Mouse (Mus musculus): ENCODE measurements around the gene Ankrd54. TPM values are rescaled to one million over a fixed set of nuclear protein-coding genes. Genes with fewer than 3 reads are reported as not detected.
A peak's percentile ranks its signal among the peaks of the same experiment; 100 is the strongest.
"Not testable (repeated sequence)": the region's sequence is repeated elsewhere in the genome, so short reads cannot be mapped to it uniquely, and the experiment has no call there.

The Ankrd54 gene
- polyA plus RNA-seq, 1 experiment: 28.2 TPM

GRCm38 (mm10) chr15:79050160-79050845 is 12.4 kb downstream of the Ankrd54 start:
- no peak overlapping the region for H3K27ac ChIP-seq (ENCODE audit: insufficient read depth, low read length)
- TF ChIP-seq CTCF (IDR thresholded peaks at IDR 0.05; ENCODE audit: extremely low read depth, insufficient read depth, low read length) (no peak), POLR2A (IDR thresholded peaks at IDR 0.05; ENCODE audit: extremely low read depth, insufficient read depth, low read length) (no peak)
- H3K4me1 ChIP-seq (ENCODE audit: control insufficient read depth, insufficient read depth, low read length): no peaks in the 10 kb centered on the region
- H3K4me3 ChIP-seq (ENCODE audit: insufficient read depth, low read length): no peak overlapping the region

- Histone ChIP-seq H3K27ac (ENCODE audit: insufficient read depth, low read length) (no peak overlapping the region), H3K4me3 (ENCODE audit: insufficient read depth, low read length) (no peak overlapping the region), H3K4me1 (ENCODE audit: control insufficient read depth, insufficient read depth, low read length) (no peaks in the 10 kb centered on the region)
- TF ChIP-seq CTCF (IDR thresholded peaks at IDR 0.05; ENCODE audit: extremely low read depth, insufficient read depth, low read length) (no peak), POLR2A (IDR thresholded peaks at IDR 0.05; ENCODE audit: extremely low read depth, insufficient read depth, low read length) (no peak)
Measured at GRCm38 (mm10) chr15:79048186-79048585, 14.5 kb downstream of the Ankrd54 start.

- no peaks in the 10 kb centered on the region for H3K4me1 ChIP-seq (ENCODE audit: control insufficient read depth, insufficient read depth, low read length)
- no peak for TF ChIP-seq CTCF (IDR thresholded peaks at IDR 0.05; ENCODE audit: extremely low read depth, insufficient read depth, low read length)
- TF ChIP-seq POLR2A (IDR thresholded peaks at IDR 0.05; ENCODE audit: extremely low read depth, insufficient read depth, low read length): no peak
- H3K4me3 ChIP-seq (ENCODE audit: insufficient read depth, low read length): no peak overlapping the region
- no peak overlapping the region for H3K27ac ChIP-seq (ENCODE audit: insufficient read depth, low read length)
Measured at GRCm38 (mm10) chr15:79044837-79045236, 17.9 kb downstream of the Ankrd54 start.

GRCm38 (mm10) chr15:79042721-79043491 is 19.8 kb downstream of the Ankrd54 start:
- H3K27ac ChIP-seq (ENCODE audit: insufficient read depth, low read length): no peak overlapping the region
- TF ChIP-seq POLR2A (IDR thresholded peaks at IDR 0.05; ENCODE audit: extremely low read depth, insufficient read depth, low read length) (no peak), CTCF (IDR thresholded peaks at IDR 0.05; ENCODE audit: extremely low read depth, insufficient read depth, low read length) (no peak)
- peak overlapping the region; percentile 54 for H3K4me3 ChIP-seq (ENCODE audit: insufficient read depth, low read length)
- H3K4me1 ChIP-seq (ENCODE audit: control insufficient read depth, insufficient read depth, low read length): 0 out of 2 replicates have a peak, but pooled peaks cover 2% of the 10 kb centered on the region

- Histone ChIP-seq H3K4me3 (ENCODE audit: insufficient read depth, low read length) (peak within 1 kb of the TSS; percentile 54), H3K4me1 (ENCODE audit: control insufficient read depth, insufficient read depth, low read length) (0 out of 2 replicates have a peak, but pooled peaks cover 2% of the 10 kb centered on the region), H3K27ac (ENCODE audit: insufficient read depth, low read length) (no peak within 1 kb of the TSS)
- TF ChIP-seq CTCF (IDR thresholded peaks at IDR 0.05; ENCODE audit: extremely low read depth, insufficient read depth, low read length) (no peak), POLR2A (IDR thresholded peaks at IDR 0.05; ENCODE audit: extremely low read depth, insufficient read depth, low read length) (no peak)
Measured at GRCm38 (mm10) chr15:79041585-79041984, 21.1 kb downstream of the Ankrd54 start, which contains the start of gene Galr3. Galr3 (plus strand) TSS chr15:79041885.

- Histone ChIP-seq H3K4me1 (ENCODE audit: control insufficient read depth, insufficient read depth, low read length) (0 out of 2 replicates have a peak, but pooled peaks cover 2% of the 10 kb centered on the region), H3K4me3 (ENCODE audit: insufficient read depth, low read length) (peak overlapping the region; percentile 4; the same call in 1 of the 2 replicates), H3K27ac (ENCODE audit: insufficient read depth, low read length) (no peak overlapping the region)
- TF ChIP-seq CTCF (IDR thresholded peaks at IDR 0.05; ENCODE audit: extremely low read depth, insufficient read depth, low read length): no peak
- no peak for TF ChIP-seq POLR2A (IDR thresholded peaks at IDR 0.05; ENCODE audit: extremely low read depth, insufficient read depth, low read length)
Measured at GRCm38 (mm10) chr15:79040501-79041416, 21.9 kb downstream of the Ankrd54 start.

- Histone ChIP-seq H3K4me1 (ENCODE audit: control insufficient read depth, insufficient read depth, low read length) (0 out of 2 replicates have a peak, but pooled peaks cover 2% of the 10 kb centered on the region), H3K27ac (ENCODE audit: insufficient read depth, low read length) (no peak overlapping the region), H3K4me3 (ENCODE audit: insufficient read depth, low read length) (no peak overlapping the region)
- TF ChIP-seq CTCF (IDR thresholded peaks at IDR 0.05; ENCODE audit: extremely low read depth, insufficient read depth, low read length) (peak; percentile 63), POLR2A (IDR thresholded peaks at IDR 0.05; ENCODE audit: extremely low read depth, insufficient read depth, low read length) (no peak)
Measured at GRCm38 (mm10) chr15:79038853-79039252, 23.8 kb downstream of the Ankrd54 start.

GRCm38 (mm10) chr15:79038331-79038730 is 24.4 kb downstream of the Ankrd54 start:
- no peak overlapping the region for H3K27ac ChIP-seq (ENCODE audit: insufficient read depth, low read length)
- 0 out of 2 replicates have a peak, but pooled peaks cover 2% of the 10 kb centered on the region for H3K4me1 ChIP-seq (ENCODE audit: control insufficient read depth, insufficient read depth, low read length)
- TF ChIP-seq POLR2A (IDR thresholded peaks at IDR 0.05; ENCODE audit: extremely low read depth, insufficient read depth, low read length): no peak
- H3K4me3 ChIP-seq (ENCODE audit: insufficient read depth, low read length): no peak overlapping the region

- TF ChIP-seq POLR2A (IDR thresholded peaks at IDR 0.05; ENCODE audit: extremely low read depth, insufficient read depth, low read length): no peak
- TF ChIP-seq CTCF (IDR thresholded peaks at IDR 0.05; ENCODE audit: extremely low read depth, insufficient read depth, low read length): peak; percentile 67
- H3K4me3 ChIP-seq (ENCODE audit: insufficient read depth, low read length): no peak overlapping the region
Measured at GRCm38 (mm10) chr15:79037913-79038328, 24.8 kb downstream of the Ankrd54 start.

GRCm38 (mm10) chr15:79031908-79032307 is 30.8 kb downstream of the Ankrd54 start:
- not testable (repeated sequence) for H3K4me3 ChIP-seq (ENCODE audit: insufficient read depth, low read length); H3K27ac ChIP-seq (ENCODE audit: insufficient read depth, low read length); H3K4me1 ChIP-seq (ENCODE audit: control insufficient read depth, insufficient read depth, low read length)

More at GRCm38 (mm10) chr15:79037913-79038328, 24.8 kb downstream of the Ankrd54 start:
- Histone ChIP-seq H3K4me1 (ENCODE audit: control insufficient read depth, insufficient read depth, low read length) (0 out of 2 replicates have a peak, but pooled peaks cover 2% of the 10 kb centered on the region), H3K27ac (ENCODE audit: insufficient read depth, low read length) (no peak overlapping the region)
